Mouse (Mus musculus) thymus, postnatal 14 days (tissue): Measurements from ENCODE around the gene Capn2.
A peak's percentile ranks its signal among the peaks of the same experiment; 100 is the strongest.

Source experiments
- DNase-seq: peaks from one replicate; pipeline ENCODE4 v3.0.0; 2021

Gene Capn2

DNA sequence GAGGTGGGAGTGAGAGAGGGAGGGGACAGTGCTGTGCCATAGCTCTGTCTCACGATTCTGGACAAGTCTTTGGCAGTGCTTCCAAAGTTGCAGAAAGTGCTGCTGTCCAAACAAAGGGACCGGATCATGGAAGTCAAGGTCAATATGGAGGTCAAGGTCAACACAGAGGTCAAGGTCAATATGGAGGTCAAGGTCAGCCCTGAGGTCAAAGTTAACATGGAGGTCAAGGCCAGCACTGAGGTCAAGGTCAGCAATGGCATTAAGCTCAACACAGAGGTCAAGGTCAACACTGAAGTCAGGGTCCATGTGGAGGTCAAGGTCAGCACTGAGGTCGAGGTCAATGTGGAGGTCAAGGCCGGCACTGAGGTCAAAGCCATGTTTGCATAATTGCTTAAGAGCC lies 16.6 kb downstream of the Capn2 start:
- DNase-seq = no peak

DNA sequence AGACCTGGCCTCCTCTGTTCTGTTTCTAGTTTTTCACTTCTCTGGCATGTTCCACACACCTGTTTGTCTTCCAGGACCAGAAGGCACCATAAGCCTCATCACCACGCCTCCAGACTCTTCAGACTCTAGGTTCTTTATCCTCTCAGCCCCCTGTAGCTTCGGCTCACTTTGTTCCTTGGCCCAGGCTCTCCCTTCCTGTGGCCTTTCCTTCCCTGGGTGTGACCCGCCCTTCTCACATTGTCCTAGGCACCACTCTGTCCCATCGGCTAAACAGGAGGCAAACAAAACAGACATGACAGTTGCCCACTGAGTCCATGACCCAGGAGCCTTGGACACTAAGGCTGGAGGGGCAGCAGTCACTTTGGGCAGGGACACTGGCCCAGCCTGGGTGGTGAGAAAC lies 17.2 kb downstream of the Capn2 start:
- DNase-seq = no peak

- DNase-seq = no peak
Measured at GRCm38 (mm10) chr1:182499443-182500089, 17.8 kb downstream of the Capn2 start.

DNA sequence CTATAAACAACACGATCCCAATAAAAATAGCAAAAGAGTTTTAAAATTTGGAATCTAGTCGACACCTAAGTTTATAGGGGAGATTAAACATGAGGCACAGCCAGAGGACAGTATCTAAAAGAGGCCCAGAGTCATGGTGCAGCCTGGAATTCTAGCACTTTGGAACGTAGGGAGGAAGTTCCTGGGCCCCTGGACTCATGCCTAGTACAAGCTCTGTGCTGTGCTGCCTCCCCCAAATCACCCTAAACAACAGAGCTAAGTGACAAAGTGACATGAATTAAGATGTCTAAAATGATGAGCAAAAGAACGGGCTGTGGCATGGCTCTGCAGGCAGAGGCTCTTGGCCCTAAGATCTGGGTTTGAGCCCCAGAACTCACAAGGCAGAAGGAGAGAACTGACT lies 19.7 kb downstream of the Capn2 start:
- no peak for DNase-seq

GRCm38 (mm10) chr1:182496685-182497084 lies 20.7 kb downstream of the Capn2 start:
- DNase-seq = no peak

DNA sequence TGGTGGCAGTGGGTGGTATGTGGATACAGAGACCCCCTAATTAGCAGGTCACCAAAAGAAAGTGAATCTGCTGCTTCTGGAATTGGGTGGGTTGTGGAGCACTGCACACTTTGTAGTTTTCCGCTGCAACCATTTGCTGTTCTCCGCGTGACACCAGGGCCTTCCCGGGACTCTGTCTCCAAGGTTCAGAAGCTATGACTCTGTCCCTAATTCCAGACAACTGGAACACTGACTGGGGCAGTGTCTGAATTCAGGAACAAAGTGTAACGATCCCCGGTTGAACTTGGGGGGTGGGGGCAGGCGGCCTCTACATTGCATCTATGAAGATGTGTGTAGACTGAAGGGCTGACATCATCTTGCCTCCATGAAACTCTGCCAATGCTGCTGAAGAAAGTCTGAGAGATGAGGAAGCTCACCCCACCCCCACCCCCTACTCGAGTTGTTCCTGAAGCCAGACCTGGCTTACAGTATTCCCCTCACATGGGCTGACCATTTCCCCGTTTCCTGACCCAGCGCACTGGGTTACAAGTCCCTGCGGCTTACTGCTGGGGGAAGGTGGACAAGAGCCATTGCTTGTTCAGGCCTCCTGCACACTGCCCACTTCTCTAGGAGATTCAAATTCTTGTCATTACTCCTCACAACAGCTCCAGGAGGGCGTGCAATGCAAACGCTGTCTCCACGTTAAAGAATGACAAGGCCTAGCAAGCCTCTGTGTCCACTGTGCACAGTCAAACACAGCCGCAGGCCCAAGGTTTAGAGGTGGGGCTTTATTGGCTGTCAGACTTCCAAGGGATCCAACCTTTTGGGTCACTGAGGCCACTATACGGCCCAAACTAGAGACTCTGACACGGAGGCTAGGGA lies 22.9 kb downstream of the Capn2 start:
- no peak for DNase-seq

- DNase-seq = no peak
Measured at GRCm38 (mm10) chr1:182491839-182492238, 25.6 kb downstream of the Capn2 start.

- DNase-seq = no peak
Measured at GRCm38 (mm10) chr1:182490568-182490967, 26.8 kb downstream of the Capn2 start.

GRCm38 (mm10) chr1:182489803-182490452 lies 27.5 kb downstream of the Capn2 start:
- DNase-seq = peak; percentile 95

GRCm38 (mm10) chr1:182488503-182488902 lies 28.9 kb downstream of the Capn2 start:
- no peak for DNase-seq

- DNase-seq = no peak
Measured at GRCm38 (mm10) chr1:182483910-182484274, 33.5 kb downstream of the Capn2 start.

GRCm38 (mm10) chr1:182482991-182483909 lies 34.2 kb downstream of the Capn2 start:
- DNase-seq = no peak

GRCm38 (mm10) chr1:182481646-182482295 lies 35.6 kb downstream of the Capn2 start:
- DNase-seq = no peak

- no peak for DNase-seq
Measured at GRCm38 (mm10) chr1:182481138-182481537, 36.3 kb downstream of the Capn2 start.

DNA sequence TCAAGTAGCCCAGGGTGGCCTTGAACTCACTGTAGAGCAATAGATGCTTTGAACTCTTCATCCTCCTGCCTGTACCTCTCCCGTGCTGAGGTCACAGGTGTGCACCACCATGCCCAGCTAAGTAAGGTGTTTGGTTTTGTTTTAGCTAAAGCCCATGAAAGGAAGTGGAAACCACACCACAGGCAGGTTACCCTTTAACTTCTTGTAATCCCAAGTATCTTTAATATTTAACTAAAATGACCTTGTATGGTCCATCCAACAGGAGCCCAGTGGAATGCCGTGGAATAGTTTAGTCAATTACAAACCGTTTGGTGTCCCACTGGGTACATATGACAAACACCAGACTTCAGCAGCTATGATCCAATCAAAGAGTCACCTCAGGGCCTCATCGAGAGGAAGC lies 38.5 kb downstream of the Capn2 start:
- no peak for DNase-seq

- no peak for DNase-seq
Measured at GRCm38 (mm10) chr1:182475005-182475796, 42.2 kb downstream of the Capn2 start.

DNA sequence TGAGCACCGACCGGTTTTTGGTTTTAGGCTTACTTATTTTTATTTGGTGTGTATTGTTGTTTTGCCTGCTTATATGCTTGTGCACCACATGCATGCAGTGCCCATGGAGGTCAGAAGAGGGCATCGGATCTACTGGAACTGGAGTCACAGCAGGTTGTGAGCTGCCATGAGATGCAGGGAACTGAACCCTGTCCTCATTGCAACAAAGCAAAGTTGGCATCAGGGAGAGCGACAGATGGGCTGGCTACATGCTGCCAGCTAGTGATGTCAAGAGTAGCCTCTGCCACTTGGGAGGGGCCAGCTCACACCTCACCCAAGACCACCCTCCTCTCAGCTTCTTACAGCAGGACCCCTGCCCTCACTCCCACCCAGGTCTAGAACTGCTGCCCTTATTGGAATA lies 51.4 kb downstream of the Capn2 start:
- peak; percentile 18 for DNase-seq

- DNase-seq = no peak
Measured at GRCm38 (mm10) chr1:182465309-182465708, 52.1 kb downstream of the Capn2 start.

DNA sequence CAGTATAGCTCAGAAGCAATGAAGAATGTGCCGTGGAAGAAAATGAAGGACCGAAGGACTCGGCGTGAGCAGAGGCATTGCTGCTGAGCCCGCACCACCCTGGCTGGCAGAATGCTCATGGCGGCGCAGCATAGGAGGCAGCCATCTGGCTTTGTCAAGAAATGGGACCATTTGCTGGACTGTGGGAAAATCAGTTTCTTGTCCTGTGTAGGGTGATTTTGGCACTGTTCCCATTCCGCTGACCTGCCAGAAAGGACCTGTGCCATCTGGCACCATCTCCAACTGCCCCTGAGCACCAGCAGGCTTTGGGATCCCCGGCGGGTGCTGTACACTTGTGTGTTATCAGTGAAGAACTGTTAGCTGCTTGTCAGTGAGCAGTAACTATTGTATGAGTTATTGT lies 55.6 kb downstream of the Capn2 start:
- no peak for DNase-seq

DNA sequence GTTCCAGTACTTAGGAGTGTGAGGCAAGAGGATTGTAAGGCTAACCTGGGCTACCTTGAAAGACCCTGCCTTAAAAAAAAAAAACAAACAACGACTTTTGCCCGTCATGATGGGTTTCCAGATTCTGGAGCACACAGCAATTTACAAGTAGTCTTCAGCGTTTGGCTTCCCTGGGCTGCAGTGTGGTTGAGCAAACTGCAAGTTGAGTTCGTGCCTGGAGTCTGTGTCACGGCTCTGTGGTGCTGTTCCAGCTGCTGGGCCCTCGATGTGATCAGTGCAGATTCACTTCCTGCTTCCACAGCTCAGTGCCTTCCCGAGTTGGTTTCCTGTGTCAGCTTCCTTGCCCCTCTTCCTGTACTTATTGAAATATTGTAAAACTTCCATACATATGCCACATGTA lies 56.1 kb downstream of the Capn2 start:
- DNase-seq = no peak
